Mouse (Mus musculus) olfactory bulb, adult 2 months (tissue): ENCODE results near the gene Kif21a.

ENCODE experiments used
- CTCF ChIP-seq: fragments of 200-500 bp; IDR thresholded peaks from 2 replicates; pipeline ENCODE4 v1.5.1; 2012; ENCODE audit warnings: low read depth, mild to moderate bottlenecking, low read length, moderate library complexity; ENCODE audit not compliant: insufficient read depth
- POLR2A ChIP-seq: fragments of 200-500 bp; IDR thresholded peaks from 2 replicates; pipeline ENCODE4 v1.6.1; 2012; ENCODE audit warnings: mild to moderate bottlenecking, low read depth, low read length, moderate library complexity; ENCODE audit not compliant: insufficient read depth

- no peak for TF ChIP-seq CTCF
- no peak for TF ChIP-seq POLR2A
Observed at GRCm38 (mm10) chr15:90951383-90951782, 98.4 kb downstream of the Kif21a start.
